Mouse (Mus musculus): ENCODE measurements around the gene Mrps10. TPM values are rescaled to one million over a fixed set of nuclear protein-coding genes. Genes with fewer than 3 reads are reported as not detected.
"Not testable (repeated sequence)": the region's sequence is repeated elsewhere in the genome, so short reads cannot be mapped to it uniquely, and the experiment has no call there.

Gene Mrps10
- polyA plus RNA-seq, 1 experiment from 2014 or later: 73.6 TPM

- H3K4me1 ChIP-seq (replicated peaks; ENCODE audit: control insufficient read depth, insufficient read depth, low read length): no peaks in the 10 kb centered on the region
- no peak overlapping the region for H3K9ac ChIP-seq (ENCODE audit: low read depth, low read length)
- no peaks in the 10 kb centered on the region for H3K9me3 ChIP-seq (ENCODE audit: control insufficient read depth, low read length)
- DNase-seq (ENCODE audit: low spot score) (no peak), ATAC-seq (ENCODE audit: low FRiP score) (no peak)
- no peak overlapping the region for H3K27ac ChIP-seq (ENCODE audit: low read depth, low read length)
- 87% methylated on average over 9 of the region's 9 CpGs for WGBS
- H3K36me3 ChIP-seq (ENCODE audit: control insufficient read depth, insufficient read depth, low read length): no peaks in the 10 kb centered on the region
- H3K4me3 ChIP-seq (ENCODE audit: low read depth, low read length): no peak overlapping the region
- H3K4me2 ChIP-seq (replicated peaks; ENCODE audit: low read depth, low read length): no peak overlapping the region
- H3K27me3 ChIP-seq (ENCODE audit: control insufficient read depth, insufficient read depth, low read length): no peaks in the 10 kb centered on the region
Observed at GRCm38 (mm10) chr17:47330616-47331015, 38.1 kb upstream of the Mrps10 start.

GRCm38 (mm10) chr17:47332001-47332611 is 36.6 kb upstream of the Mrps10 start:
- no peak overlapping the region for H3K27ac ChIP-seq (ENCODE audit: low read depth, low read length)
- no peak overlapping the region for H3K9ac ChIP-seq (ENCODE audit: low read depth, low read length)
- no peak overlapping the region for H3K4me3 ChIP-seq (ENCODE audit: low read depth, low read length)
- H3K4me2 ChIP-seq (replicated peaks; ENCODE audit: low read depth, low read length): no peak overlapping the region
- DNase-seq (ENCODE audit: low spot score) (no peak), ATAC-seq (ENCODE audit: low FRiP score) (no peak)
- 91% methylated on average over 12 of the region's 12 CpGs for WGBS
- H3K9me3 ChIP-seq (ENCODE audit: control insufficient read depth, low read length): no peaks in the 10 kb centered on the region
- no peaks in the 10 kb centered on the region for H3K36me3 ChIP-seq (ENCODE audit: control insufficient read depth, insufficient read depth, low read length)
- no peaks in the 10 kb centered on the region for H3K27me3 ChIP-seq (ENCODE audit: control insufficient read depth, insufficient read depth, low read length)
- no peaks in the 10 kb centered on the region for H3K4me1 ChIP-seq (replicated peaks; ENCODE audit: control insufficient read depth, insufficient read depth, low read length)

GRCm38 (mm10) chr17:47332664-47333063 is 36.0 kb upstream of the Mrps10 start:
- H3K9me3 ChIP-seq (ENCODE audit: control insufficient read depth, low read length); H3K4me3 ChIP-seq (ENCODE audit: low read depth, low read length); H3K27ac ChIP-seq (ENCODE audit: low read depth, low read length); H3K27me3 ChIP-seq (ENCODE audit: control insufficient read depth, insufficient read depth, low read length); H3K4me1 ChIP-seq (replicated peaks; ENCODE audit: control insufficient read depth, insufficient read depth, low read length); DNase-seq (ENCODE audit: low spot score); H3K9ac ChIP-seq (ENCODE audit: low read depth, low read length); ATAC-seq (ENCODE audit: low FRiP score); H3K36me3 ChIP-seq (ENCODE audit: control insufficient read depth, insufficient read depth, low read length); H3K4me2 ChIP-seq (replicated peaks; ENCODE audit: low read depth, low read length): not testable (repeated sequence)
- 68% methylated on average over 5 of the region's 5 CpGs for WGBS

GRCm38 (mm10) chr17:47333409-47333808 is 35.3 kb upstream of the Mrps10 start:
- WGBS: 64% methylated on average over 2 of the region's 2 CpGs
- no peak overlapping the region for H3K4me3 ChIP-seq (ENCODE audit: low read depth, low read length)
- H3K9me3 ChIP-seq (ENCODE audit: control insufficient read depth, low read length): no peaks in the 10 kb centered on the region
- H3K36me3 ChIP-seq (ENCODE audit: control insufficient read depth, insufficient read depth, low read length): no peaks in the 10 kb centered on the region
- no peak overlapping the region for H3K27ac ChIP-seq (ENCODE audit: low read depth, low read length)
- ATAC-seq (ENCODE audit: low FRiP score): no peak
- H3K4me2 ChIP-seq (replicated peaks; ENCODE audit: low read depth, low read length): no peak overlapping the region
- H3K27me3 ChIP-seq (ENCODE audit: control insufficient read depth, insufficient read depth, low read length): no peaks in the 10 kb centered on the region
- no peak overlapping the region for H3K9ac ChIP-seq (ENCODE audit: low read depth, low read length)
- no peaks in the 10 kb centered on the region for H3K4me1 ChIP-seq (replicated peaks; ENCODE audit: control insufficient read depth, insufficient read depth, low read length)
- no peak for DNase-seq (ENCODE audit: low spot score)

GRCm38 (mm10) chr17:47343121-47343520 is 25.6 kb upstream of the Mrps10 start:
- H3K4me2 ChIP-seq (replicated peaks; ENCODE audit: low read depth, low read length): no peak overlapping the region
- no peak overlapping the region for H3K9ac ChIP-seq (ENCODE audit: low read depth, low read length)
- H3K9me3 ChIP-seq (ENCODE audit: control insufficient read depth, low read length): 0 out of 2 replicates have a peak, but pooled peaks cover under 1% of the 10 kb centered on the region
- DNase-seq (ENCODE audit: low spot score): no peak
- no peaks in the 10 kb centered on the region for H3K27me3 ChIP-seq (ENCODE audit: control insufficient read depth, insufficient read depth, low read length)
- no peak overlapping the region for H3K4me3 ChIP-seq (ENCODE audit: low read depth, low read length)
- WGBS: 84% methylated on average over 2 of the region's 2 CpGs
- peaks cover 8% of the 10 kb centered on the region for H3K36me3 ChIP-seq (ENCODE audit: control insufficient read depth, insufficient read depth, low read length)
- no peak overlapping the region for H3K27ac ChIP-seq (ENCODE audit: low read depth, low read length)
- H3K4me1 ChIP-seq (replicated peaks; ENCODE audit: control insufficient read depth, insufficient read depth, low read length): no peaks in the 10 kb centered on the region
- no peak for ATAC-seq (ENCODE audit: low FRiP score)

GRCm38 (mm10) chr17:47349721-47350319 is 18.9 kb upstream of the Mrps10 start:
- Histone ChIP-seq H3K27me3 (ENCODE audit: control insufficient read depth, insufficient read depth, low read length) (no peaks in the 10 kb centered on the region), H3K4me2 (replicated peaks; ENCODE audit: low read depth, low read length) (no peak overlapping the region), H3K36me3 (ENCODE audit: control insufficient read depth, insufficient read depth, low read length) (peaks cover 16% of the 10 kb centered on the region), H3K4me1 (replicated peaks; ENCODE audit: control insufficient read depth, insufficient read depth, low read length) (no peaks in the 10 kb centered on the region), H3K9me3 (ENCODE audit: control insufficient read depth, low read length) (peaks cover 4% of the 10 kb centered on the region; the same call in 1 of the 2 replicates), H3K27ac (ENCODE audit: low read depth, low read length) (no peak overlapping the region), H3K9ac (ENCODE audit: low read depth, low read length) (no peak overlapping the region), H3K4me3 (ENCODE audit: low read depth, low read length) (no peak overlapping the region)
- 86% methylated on average over 3 of the region's 3 CpGs for WGBS
- ATAC-seq (ENCODE audit: low FRiP score) (no peak), DNase-seq (ENCODE audit: low spot score) (no peak)

- Histone ChIP-seq H3K27ac (ENCODE audit: low read depth, low read length) (no peak overlapping the region), H3K4me2 (replicated peaks; ENCODE audit: low read depth, low read length) (no peak overlapping the region), H3K27me3 (ENCODE audit: control insufficient read depth, insufficient read depth, low read length) (no peaks in the 10 kb centered on the region), H3K9ac (ENCODE audit: low read depth, low read length) (no peak overlapping the region), H3K4me3 (ENCODE audit: low read depth, low read length) (no peak overlapping the region), H3K9me3 (ENCODE audit: control insufficient read depth, low read length) (no peaks in the 10 kb centered on the region), H3K36me3 (ENCODE audit: control insufficient read depth, insufficient read depth, low read length) (no peaks in the 10 kb centered on the region), H3K4me1 (replicated peaks; ENCODE audit: control insufficient read depth, insufficient read depth, low read length) (no peaks in the 10 kb centered on the region)
- 45% methylated on average over 6 of the region's 6 CpGs for WGBS
- DNase-seq (ENCODE audit: low spot score) (peak; percentile 56), ATAC-seq (ENCODE audit: low FRiP score) (no peak)
Observed at GRCm38 (mm10) chr17:47359964-47360363, 8.7 kb upstream of the Mrps10 start.

- Histone ChIP-seq H3K9me3 (ENCODE audit: control insufficient read depth, low read length) (no peaks in the 10 kb centered on the region), H3K4me3 (ENCODE audit: low read depth, low read length) (no peak overlapping the region), H3K36me3 (ENCODE audit: control insufficient read depth, insufficient read depth, low read length) (no peaks in the 10 kb centered on the region), H3K27me3 (ENCODE audit: control insufficient read depth, insufficient read depth, low read length) (no peaks in the 10 kb centered on the region), H3K27ac (ENCODE audit: low read depth, low read length) (no peak overlapping the region), H3K9ac (ENCODE audit: low read depth, low read length) (no peak overlapping the region), H3K4me1 (replicated peaks; ENCODE audit: control insufficient read depth, insufficient read depth, low read length) (no peaks in the 10 kb centered on the region), H3K4me2 (replicated peaks; ENCODE audit: low read depth, low read length) (no peak overlapping the region)
- DNase-seq (ENCODE audit: low spot score) (no peak), ATAC-seq (ENCODE audit: low FRiP score) (no peak)
- 84% methylated on average over 11 of the region's 11 CpGs for WGBS
Observed at GRCm38 (mm10) chr17:47361343-47361742, 7.3 kb upstream of the Mrps10 start.

GRCm38 (mm10) chr17:47369087-47369443 is 378 bp downstream of the Mrps10 start:
- 0 out of 2 replicates have a peak overlapping the region, but pooled peaks have one; percentile 47 for H3K27ac ChIP-seq (ENCODE audit: low read depth, low read length)
- ATAC-seq (ENCODE audit: low FRiP score): peak; percentile 52
- 2% methylated on average over 20 of the region's 20 CpGs for WGBS

More at GRCm38 (mm10) chr17:47369087-47369443, 378 bp downstream of the Mrps10 start:
- peak overlapping the region; percentile 56 for H3K4me2 ChIP-seq (replicated peaks; ENCODE audit: low read depth, low read length)
- no peaks in the 10 kb centered on the region for H3K36me3 ChIP-seq (ENCODE audit: control insufficient read depth, insufficient read depth, low read length)
- H3K27me3 ChIP-seq (ENCODE audit: control insufficient read depth, insufficient read depth, low read length): no peaks in the 10 kb centered on the region
- no peaks in the 10 kb centered on the region for H3K9me3 ChIP-seq (ENCODE audit: control insufficient read depth, low read length)
- peak overlapping the region; percentile 62 for H3K9ac ChIP-seq (ENCODE audit: low read depth, low read length)
- H3K4me3 ChIP-seq (ENCODE audit: low read depth, low read length): peak overlapping the region; percentile 63
- no peak for DNase-seq (ENCODE audit: low spot score)
- H3K4me1 ChIP-seq (replicated peaks; ENCODE audit: control insufficient read depth, insufficient read depth, low read length): no peaks in the 10 kb centered on the region
